Mouse (Mus musculus) heart, embryonic 13.5 days (tissue): ENCODE measurements at regions not wholly inside any gene's neighbourhood (a gene's known extent, or its start where the extent isn't known, plus 50 kb on each side); places are given as distances from the start of the nearest gene placed in this dataset.

Experiments
- ATAC-seq: fragments of 200-750 bp; cut with Nextera tagmentation; 2 replicates; pipeline ENCODE4 v1.8.0; 2017; ENCODE audit warnings: moderate TSS enrichment; ENCODE audit not compliant: insufficient number of reproducible peaks, low FRiP score, low TSS enrichment; ENCODE audit errors: extremely low read depth
- H3K27ac ChIP-seq: fragments of 300-500 bp; sonication (generic); replicated peaks from 2 replicates; pipeline ENCODE4 v1.5.1; 2015; ENCODE audit warnings: moderate library complexity, mild to moderate bottlenecking, inconsistent platforms
- H3K27me3 ChIP-seq: fragments of 300-500 bp; sonication (generic); replicated peaks from 2 replicates; pipeline ENCODE4 v1.6.1; 2015; ENCODE audit warnings: mild to moderate bottlenecking, inconsistent platforms
- H3K36me3 ChIP-seq: fragments of 300-500 bp; sonication (generic); 2 replicates; pipeline ENCODE4 v1.6.1; 2015; ENCODE audit warnings: mild to moderate bottlenecking, inconsistent platforms
- H3K4me1 ChIP-seq: fragments of 300-500 bp; sonication (generic); 2 replicates; pipeline ENCODE4 v1.6.1; 2015; ENCODE audit warnings: inconsistent platforms
- H3K4me2 ChIP-seq: fragments of 300-500 bp; sonication (generic); 2 replicates; pipeline ENCODE4 v1.6.1; 2015; ENCODE audit warnings: inconsistent platforms, mild to moderate bottlenecking, moderate library complexity
- H3K4me3 ChIP-seq: fragments of 300-500 bp; sonication (generic); 2 replicates; pipeline ENCODE4 v1.5.1; 2015; ENCODE audit warnings: moderate library complexity, mild to moderate bottlenecking, inconsistent platforms
- H3K9ac ChIP-seq: fragments of 300-500 bp; sonication (generic); 2 replicates; pipeline ENCODE4 v1.6.1; 2015; ENCODE audit warnings: inconsistent platforms, mild to moderate bottlenecking, moderate library complexity
- H3K9me3 ChIP-seq: fragments of 300-500 bp; sonication (generic); 2 replicates; pipeline ENCODE4 v1.6.1; 2016; ENCODE audit warnings: inconsistent platforms
- WGBS: fragments of 180-500 bp; shearing (Covaris S2); methylation state at CpG from one replicate; pipeline ENCODE4 v1.1.7; 2015; ENCODE audit warnings: mixed read lengths; 5-methylcytosine and 5-hydroxymethylcytosine counted together

- Histone ChIP-seq H3K27me3 (no peaks in the 10 kb centered on the region), H3K4me3 (no peak overlapping the region), H3K27ac (no peak overlapping the region), H3K4me1 (no peaks in the 10 kb centered on the region), H3K9ac (no peak overlapping the region), H3K36me3 (no peaks in the 10 kb centered on the region), H3K9me3 (no peaks in the 10 kb centered on the region), H3K4me2 (no peak overlapping the region)
- 71% methylated on average over 8 of the region's 8 CpGs for WGBS
- ATAC-seq = no peak
Observed at GRCm38 (mm10) chr13:41897481-41898317, 50.2 kb upstream of the Adtrp start.
